Mouse (Mus musculus): ENCODE measurements around the gene Luzp1. TPM values are rescaled to one million over a fixed set of nuclear protein-coding genes. Genes with fewer than 3 reads are reported as not detected.

The Luzp1 gene
- polyA plus RNA-seq, 1 experiment from 2014 or later, result 108 TPM

DNA sequence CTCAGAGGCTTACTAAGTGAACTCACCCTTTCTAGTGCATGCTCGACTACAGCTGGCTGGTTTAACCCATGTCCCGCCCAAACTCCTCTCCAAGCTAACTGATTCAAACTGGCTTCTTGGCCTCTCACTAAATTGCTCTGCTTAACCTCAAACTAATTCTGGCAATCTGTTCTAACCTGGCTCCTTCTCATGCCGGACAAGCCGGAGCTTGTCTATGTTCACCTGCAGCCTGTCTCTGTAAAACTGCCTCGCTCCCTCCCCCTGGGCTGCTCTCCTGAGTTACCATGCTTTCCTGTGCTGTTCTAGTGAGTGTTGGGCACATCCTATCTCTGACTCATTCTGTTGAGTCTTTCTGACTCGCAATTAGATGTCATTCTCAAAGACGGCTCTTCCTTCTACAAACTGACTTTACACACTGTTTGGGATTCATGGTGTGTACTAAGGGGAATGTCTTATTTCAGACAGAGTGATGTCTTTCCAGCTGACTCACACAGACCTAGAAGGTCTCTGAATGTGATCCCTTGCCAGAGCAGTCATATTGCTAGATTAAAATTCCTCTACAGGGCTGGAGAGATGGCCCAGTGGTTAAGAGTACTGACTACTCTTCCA is 128.8 kb downstream of the Luzp1 start:
- H3K27me3 ChIP-seq (ENCODE audit: control insufficient read depth, insufficient read depth, low read length), result no peaks in the 10 kb centered on the region
- no peak overlapping the region for H3K4me2 ChIP-seq
- H3K4me1 ChIP-seq (ENCODE audit: control insufficient read depth, insufficient read depth, low read length), result peaks cover 14% of the 10 kb centered on the region
- H3K9ac ChIP-seq (ENCODE audit: low read depth, low read length), result no peak overlapping the region
- WGBS (ENCODE audit: insufficient replicate concordance), result 83% methylated on average over 7 of the region's 7 CpGs
- no peak overlapping the region for H3K27ac ChIP-seq (ENCODE audit: low read depth, low read length)
- H3K4me3 ChIP-seq (ENCODE audit: low read depth, low read length), result no peak overlapping the region
- no peak for ATAC-seq (replicated peaks; ENCODE audit: insufficient number of reproducible peaks, low FRiP score, low TSS enrichment)
- H3K36me3 ChIP-seq (ENCODE audit: control insufficient read depth, insufficient read depth, low read length), result no peaks in the 10 kb centered on the region
- no peaks in the 10 kb centered on the region for H3K9me3 ChIP-seq (replicated peaks; ENCODE audit: control insufficient read depth, low read length)

GRCm38 (mm10) chr4:136599869-136600268 is 130.3 kb downstream of the Luzp1 start:
- no peak overlapping the region for H3K9ac ChIP-seq (ENCODE audit: low read depth, low read length)
- no peak overlapping the region for H3K4me3 ChIP-seq (ENCODE audit: low read depth, low read length)
- no peaks in the 10 kb centered on the region for H3K27me3 ChIP-seq (ENCODE audit: control insufficient read depth, insufficient read depth, low read length)
- no peak for ATAC-seq (replicated peaks; ENCODE audit: insufficient number of reproducible peaks, low FRiP score, low TSS enrichment)
- H3K9me3 ChIP-seq (replicated peaks; ENCODE audit: control insufficient read depth, low read length), result no peaks in the 10 kb centered on the region
- H3K36me3 ChIP-seq (ENCODE audit: control insufficient read depth, insufficient read depth, low read length), result no peaks in the 10 kb centered on the region
- no peak overlapping the region for H3K4me2 ChIP-seq
- 87% methylated on average over 3 of the region's 3 CpGs for WGBS (ENCODE audit: insufficient replicate concordance)
- H3K27ac ChIP-seq (ENCODE audit: low read depth, low read length), result no peak overlapping the region
- H3K4me1 ChIP-seq (ENCODE audit: control insufficient read depth, insufficient read depth, low read length), result peaks cover 14% of the 10 kb centered on the region

DNA sequence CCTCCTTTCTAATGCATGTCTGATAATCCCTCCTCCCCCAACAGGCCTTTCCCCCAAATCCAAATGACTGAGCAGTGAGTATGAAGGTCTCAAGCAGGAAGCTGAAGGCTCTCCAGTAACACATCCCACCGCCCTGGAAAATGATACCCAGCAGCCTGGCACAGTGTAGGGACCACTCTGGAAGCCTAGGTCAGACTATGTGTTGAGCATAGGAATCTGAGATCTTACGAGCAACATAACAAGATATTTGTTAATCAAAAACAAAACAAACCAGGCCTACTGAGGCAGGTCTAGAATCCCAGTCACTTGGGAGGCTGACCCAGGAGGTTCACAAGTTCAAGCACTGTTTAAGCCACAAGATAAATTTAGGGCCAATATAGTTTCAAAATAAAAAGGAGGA is 131.0 kb downstream of the Luzp1 start:
- H3K9me3 ChIP-seq (replicated peaks; ENCODE audit: control insufficient read depth, low read length), result no peaks in the 10 kb centered on the region
- H3K27ac ChIP-seq (ENCODE audit: low read depth, low read length), result no peak overlapping the region
- peak overlapping the region; percentile 100; the same call in 1 of the 2 replicates for H3K4me3 ChIP-seq (ENCODE audit: low read depth, low read length)
- no peak overlapping the region for H3K9ac ChIP-seq (ENCODE audit: low read depth, low read length)
- H3K4me2 ChIP-seq, result peak overlapping the region; percentile 73
- H3K27me3 ChIP-seq (ENCODE audit: control insufficient read depth, insufficient read depth, low read length), result no peaks in the 10 kb centered on the region
- peaks cover 14% of the 10 kb centered on the region for H3K4me1 ChIP-seq (ENCODE audit: control insufficient read depth, insufficient read depth, low read length)
- ATAC-seq (replicated peaks; ENCODE audit: insufficient number of reproducible peaks, low FRiP score, low TSS enrichment), result no peak
- no peaks in the 10 kb centered on the region for H3K36me3 ChIP-seq (ENCODE audit: control insufficient read depth, insufficient read depth, low read length)
- WGBS (ENCODE audit: insufficient replicate concordance), result 84% methylated on average over 2 of the region's 2 CpGs

GRCm38 (mm10) chr4:136601476-136601875 is 131.9 kb downstream of the Luzp1 start:
- ATAC-seq (replicated peaks; ENCODE audit: insufficient number of reproducible peaks, low FRiP score, low TSS enrichment), result 0 out of 2 replicates have a peak, but pooled peaks have one; percentile 31
- Histone ChIP-seq H3K9me3 (replicated peaks; ENCODE audit: control insufficient read depth, low read length) (no peaks in the 10 kb centered on the region), H3K36me3 (ENCODE audit: control insufficient read depth, insufficient read depth, low read length) (no peaks in the 10 kb centered on the region), H3K27ac (ENCODE audit: low read depth, low read length) (peak overlapping the region; percentile 90; the same call in 1 of the 2 replicates), H3K4me2 (peak overlapping the region; percentile 73), H3K4me3 (ENCODE audit: low read depth, low read length) (peak overlapping the region; percentile 100), H3K27me3 (ENCODE audit: control insufficient read depth, insufficient read depth, low read length) (no peaks in the 10 kb centered on the region), H3K9ac (ENCODE audit: low read depth, low read length) (peak overlapping the region; percentile 99), H3K4me1 (ENCODE audit: control insufficient read depth, insufficient read depth, low read length) (peaks cover 14% of the 10 kb centered on the region)
- under 1% methylated on average over 13 of the region's 13 CpGs for WGBS (ENCODE audit: insufficient replicate concordance)

DNA sequence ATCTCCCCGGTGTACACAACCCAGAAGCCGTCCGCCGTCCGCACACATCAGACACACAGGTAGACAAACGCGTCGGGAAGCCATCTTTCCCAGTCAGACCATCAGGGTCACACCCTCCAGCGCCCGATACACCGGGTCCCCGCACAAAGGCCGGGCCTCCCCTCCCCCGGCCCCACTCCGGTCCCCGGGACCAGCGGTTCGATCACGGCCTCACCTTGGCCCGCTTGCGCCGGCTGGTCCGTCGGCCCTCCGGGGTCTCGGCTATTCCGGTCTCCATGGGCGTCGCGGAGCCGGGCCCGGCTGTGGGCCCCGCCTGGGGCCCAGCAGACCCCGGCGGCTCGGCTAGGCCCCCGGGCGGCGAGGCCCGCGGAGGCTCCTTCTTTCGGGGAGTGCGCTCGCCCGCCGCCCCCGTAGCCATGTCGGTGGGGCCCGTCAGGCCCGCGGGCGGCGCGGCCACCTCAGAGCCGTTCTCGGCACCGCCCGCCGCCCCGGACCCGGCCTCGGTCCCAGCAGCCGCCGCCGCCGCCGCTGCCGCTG is 132.5 kb downstream of the Luzp1 start:
- WGBS (ENCODE audit: insufficient replicate concordance), result under 1% methylated on average over 55 of the region's 68 CpGs
- no peaks in the 10 kb centered on the region for H3K9me3 ChIP-seq (replicated peaks; ENCODE audit: control insufficient read depth, low read length)
- H3K27me3 ChIP-seq (ENCODE audit: control insufficient read depth, insufficient read depth, low read length), result no peaks in the 10 kb centered on the region
- peak overlapping the region; percentile 99 for H3K9ac ChIP-seq (ENCODE audit: low read depth, low read length)
- H3K4me2 ChIP-seq, result peak overlapping the region; percentile 73
- no peaks in the 10 kb centered on the region for H3K36me3 ChIP-seq (ENCODE audit: control insufficient read depth, insufficient read depth, low read length)
- H3K27ac ChIP-seq (ENCODE audit: low read depth, low read length), result peak overlapping the region; percentile 90
- peaks cover 14% of the 10 kb centered on the region for H3K4me1 ChIP-seq (ENCODE audit: control insufficient read depth, insufficient read depth, low read length)
- peak; percentile 53 for ATAC-seq (replicated peaks; ENCODE audit: insufficient number of reproducible peaks, low FRiP score, low TSS enrichment)
- H3K4me3 ChIP-seq (ENCODE audit: low read depth, low read length), result peak overlapping the region; percentile 100

- Histone ChIP-seq H3K4me2 (peak within 1 kb of the TSS; percentile 73), H3K36me3 (ENCODE audit: control insufficient read depth, insufficient read depth, low read length) (no peaks in the 10 kb centered on the region), H3K4me1 (ENCODE audit: control insufficient read depth, insufficient read depth, low read length) (peaks cover 14% of the 10 kb centered on the region), H3K27ac (ENCODE audit: low read depth, low read length) (peak within 1 kb of the TSS; percentile 90), H3K27me3 (ENCODE audit: control insufficient read depth, insufficient read depth, low read length) (no peaks in the 10 kb centered on the region), H3K9ac (ENCODE audit: low read depth, low read length) (peak within 1 kb of the TSS; percentile 99), H3K9me3 (replicated peaks; ENCODE audit: control insufficient read depth, low read length) (no peaks in the 10 kb centered on the region), H3K4me3 (ENCODE audit: low read depth, low read length) (peak within 1 kb of the TSS; percentile 100)
- peak; percentile 74 for ATAC-seq (replicated peaks; ENCODE audit: insufficient number of reproducible peaks, low FRiP score, low TSS enrichment)
- under 1% methylated on average over 33 of the region's 45 CpGs for WGBS (ENCODE audit: insufficient replicate concordance)
Observed at GRCm38 (mm10) chr4:136602568-136602967, 133.0 kb downstream of the Luzp1 start, which contains the start of gene Kdm1a. Gene Kdm1a, minus strand, starts transcription at chr4:136602723.

Other genes starting within 250 kb of the Luzp1 start
- gene Tcea3, start 222.0 kb upstream of the Luzp1 start, polyA plus RNA-seq (2014; fragmentation: Nextera tagmentation; extraction: Ambion mirVana), result 56.4 and 56.7 TPM in 2 replicates
- gene Zfp46, start 185.1 kb upstream of the Luzp1 start, polyA plus RNA-seq (2014; fragmentation: Nextera tagmentation; extraction: Ambion mirVana), result 18.4 and 20.6 TPM in 2 replicates
- gene Hnrnpr, start 158.8 kb upstream of the Luzp1 start, polyA plus RNA-seq (2014; fragmentation: Nextera tagmentation; extraction: Ambion mirVana), result 85.8 and 87.1 TPM in 2 replicates
- 0.39 TPM in 1 of 2 replicates, not detected in the other for gene Htr1d, start 46.2 kb upstream of the Luzp1 start, polyA plus RNA-seq (2014; fragmentation: Nextera tagmentation; extraction: Ambion mirVana)
- 0.25 and 0.29 TPM in 2 replicates for gene 6030445D17Rik, start 7.5 kb upstream of the Luzp1 start, polyA plus RNA-seq (2014; fragmentation: Nextera tagmentation; extraction: Ambion mirVana)
- gene Kdm1a, start 133.0 kb downstream of the Luzp1 start, polyA plus RNA-seq (2014; fragmentation: Nextera tagmentation; extraction: Ambion mirVana), result 38.9 and 41.1 TPM in 2 replicates
- not detected in 2 replicates for gene Tex46, start 140.7 kb downstream of the Luzp1 start, polyA plus RNA-seq (2014; fragmentation: Nextera tagmentation; extraction: Ambion mirVana)
- gene Lactbl1, start 152.9 kb downstream of the Luzp1 start, polyA plus RNA-seq (2014; fragmentation: Nextera tagmentation; extraction: Ambion mirVana), result not detected in 2 replicates

Measured in heart, embryonic 11.5 days (tissue).